Mouse (Mus musculus) ES-E14 (cell line): ENCODE measurements around the gene Mrpl35.

Experiments used
- CHD2 ChIP-seq: IDR thresholded peaks from 2 replicates; pipeline ENCODE4 v1.6.1; 2014; ENCODE audit warnings: mild to moderate bottlenecking, low read depth, low read length, inconsistent platforms
- MAFK ChIP-seq: IDR thresholded peaks from 2 replicates; pipeline ENCODE4 v1.6.1; 2014; ENCODE audit warnings: mild to moderate bottlenecking, low read depth, low read length, inconsistent platforms; ENCODE audit not compliant: insufficient read depth

DNA sequence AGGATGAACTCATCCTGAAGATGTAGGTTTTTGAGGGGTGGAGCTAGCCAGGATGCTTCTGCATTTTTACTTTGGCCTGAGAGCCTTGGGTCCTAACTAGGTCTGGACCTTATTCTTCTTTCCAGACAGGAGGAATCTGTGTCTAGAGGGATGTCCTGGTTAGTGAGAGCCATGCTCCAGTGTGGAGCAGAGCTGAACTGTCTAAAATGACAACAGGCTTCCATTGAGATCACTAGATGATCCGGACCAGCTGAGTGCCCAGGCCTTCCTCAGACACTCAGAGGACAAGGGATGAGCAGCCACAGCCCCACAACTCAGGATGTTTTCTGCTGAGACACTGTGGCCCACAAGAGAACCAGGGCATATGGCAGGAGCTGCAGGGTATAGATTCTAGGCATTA, 23.2 kb downstream of the Mrpl35 start:
- no peak for TF ChIP-seq MAFK
- TF ChIP-seq CHD2 = no peak
